Mouse (Mus musculus) liver, postnatal 0 days (tissue): ENCODE measurements around the gene Crim1.

ENCODE experiments used
- CTCF ChIP-seq: sonication (generic); IDR thresholded peaks from 2 replicates; pipeline ENCODE4 v1.5.1; 2016; ENCODE audit warnings: antibody characterized with exemption, low read depth
- EP300 ChIP-seq: IDR thresholded peaks from 2 replicates; pipeline ENCODE4 v1.6.1; 2016; ENCODE audit warnings: antibody characterized with exemption, low read depth, mild to moderate bottlenecking

DNA sequence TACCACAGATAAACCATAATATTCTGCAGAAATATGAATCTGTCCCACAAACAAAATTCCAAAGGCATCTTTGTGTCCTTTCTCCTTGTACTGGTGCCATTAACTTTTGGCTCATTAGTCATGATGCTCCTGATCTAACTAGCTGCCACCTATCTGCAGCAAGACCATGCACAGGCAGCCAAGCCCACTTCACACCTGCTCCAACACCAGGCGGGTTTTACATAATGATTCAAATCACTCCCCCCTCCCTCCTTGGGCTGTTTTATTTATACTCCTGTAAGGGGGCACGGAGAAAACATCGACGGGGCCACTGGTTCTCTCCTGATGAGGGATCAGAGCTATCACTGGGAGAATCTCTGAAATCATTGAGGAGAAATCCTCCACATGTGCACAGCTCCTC is 1.2 kb upstream of the Crim1 start:
- TF ChIP-seq CTCF (no peak), EP300 (no peak)
